Mouse (Mus musculus) gastrocnemius, postnatal 14 days (tissue): ENCODE results near the gene Notum. TPM values are rescaled to one million over a fixed set of nuclear protein-coding genes. Genes with fewer than 3 reads are reported as not detected.

Source experiments
- DNase-seq: peaks from one replicate; pipeline ENCODE4 v3.0.0; 2021; ENCODE audit warnings: mixed read lengths
- intact Hi-C: fragments of 180-260 bp; cut with DNase I; formaldehyde crosslinking; loops from one replicate; pipeline ENCODE4 v1.15.1; 2025; ENCODE audit warnings: low total_unique reads
- total RNA-seq, 2 experiments: library from RNA; stranded (reverse); gene quantifications; 2 replicates each; pipeline ENCODE4 v1.2.3; 2021

Gene Notum
- total RNA-seq, 2 experiments from 2014 or later: 0.39 TPM; not detected in 1

DNA sequence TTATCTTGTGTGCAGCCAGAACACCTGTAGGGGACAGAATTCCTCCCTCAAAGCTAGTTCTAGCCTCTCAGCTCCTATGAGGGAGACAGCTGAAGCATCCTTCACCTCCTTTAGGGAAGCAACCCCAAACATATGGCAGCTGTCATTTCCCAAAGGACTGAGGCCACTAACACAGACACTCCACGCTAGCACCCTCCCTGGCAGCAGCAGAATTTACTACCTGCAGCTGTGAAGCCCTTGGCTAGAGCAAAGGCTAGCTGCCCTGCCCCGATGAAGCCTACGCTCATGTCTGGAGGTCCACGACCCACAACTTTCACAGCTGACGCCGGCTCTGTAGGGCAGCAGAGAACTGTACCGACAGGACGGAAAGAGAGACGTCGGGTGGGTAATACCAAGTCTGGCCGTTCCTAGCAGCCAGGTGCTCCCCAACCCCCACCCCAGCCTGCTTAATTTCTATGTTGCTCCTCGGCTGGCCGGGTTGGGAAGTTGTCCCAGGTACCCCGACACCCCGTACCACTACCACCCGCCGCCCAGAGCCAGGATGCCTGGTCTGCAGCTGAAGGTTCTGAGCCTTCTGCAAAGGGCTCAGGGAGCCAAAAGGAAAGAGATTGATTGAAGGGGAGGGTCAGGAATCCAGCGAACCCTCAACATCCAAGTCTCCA, 17.9 kb downstream of the Notum start:
- intact Hi-C loops: no loop called here
- DNase-seq: no peak

DNA sequence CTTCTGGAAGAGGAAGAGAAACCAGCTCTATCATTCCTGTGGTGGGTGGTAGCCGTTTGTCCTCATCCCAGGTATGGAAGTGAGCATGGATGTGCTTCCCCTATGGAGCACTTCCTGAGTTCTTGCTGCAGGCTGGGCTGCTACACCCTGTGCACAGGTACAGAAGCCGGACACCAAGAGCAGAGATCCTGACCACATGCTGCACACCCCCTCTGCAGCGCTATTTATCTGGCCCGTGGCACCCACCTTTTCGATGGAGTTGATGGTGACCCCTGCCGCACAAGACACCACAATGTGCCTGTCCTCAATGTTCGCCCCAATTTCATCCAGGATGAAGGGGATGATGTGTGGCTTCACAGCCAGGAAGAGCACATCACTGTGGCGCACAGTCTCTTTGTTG, 19.1 kb downstream of the Notum start:
- intact Hi-C loops: no loop called here

DNA sequence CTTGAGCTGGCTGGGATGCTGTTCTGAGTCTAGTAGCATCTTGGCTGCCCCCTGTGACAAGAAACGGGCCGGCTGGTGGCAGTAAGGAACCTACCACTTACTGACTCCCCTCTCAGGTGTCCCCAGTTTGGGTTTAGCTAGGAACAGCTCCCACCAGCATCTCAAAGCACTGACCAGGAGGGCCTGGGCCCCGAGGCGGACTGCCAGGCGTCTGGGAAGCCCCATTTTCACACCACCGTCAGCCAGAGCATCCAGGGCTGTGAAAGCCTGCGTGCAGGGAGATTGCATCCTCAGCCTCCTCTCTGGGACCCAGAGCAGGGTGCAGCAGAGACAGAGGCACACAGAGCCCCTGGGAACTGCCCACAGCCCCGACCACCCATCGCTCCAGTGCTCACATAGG, 19.7 kb downstream of the Notum start:
- intact Hi-C loops: no loop called here
- no peak for DNase-seq

More for the DNA sequence above, 19.1 kb downstream of the Notum start:
- no peak for DNase-seq

DNA sequence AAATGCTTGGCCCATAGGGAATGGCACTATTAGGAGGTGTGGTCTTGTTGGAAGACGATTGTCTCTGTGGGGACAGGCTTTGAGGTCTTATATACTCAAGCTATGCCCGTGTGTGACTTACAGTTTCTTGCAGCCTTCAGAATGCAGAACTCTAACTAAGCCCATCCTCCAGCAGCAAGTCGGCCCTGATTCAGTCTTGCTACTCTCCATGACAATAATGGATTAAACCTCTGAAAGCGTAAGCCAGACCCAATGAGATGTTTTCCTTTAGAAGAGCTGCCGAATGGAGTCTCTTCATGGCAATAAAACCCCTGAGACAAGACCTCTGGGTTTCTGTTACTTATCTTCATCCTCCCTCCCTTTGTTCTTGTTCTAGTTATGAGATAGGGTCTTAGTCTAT, 26.2 kb downstream of the Notum start:
- intact Hi-C loops: no loop called here
- no peak for DNase-seq

DNA sequence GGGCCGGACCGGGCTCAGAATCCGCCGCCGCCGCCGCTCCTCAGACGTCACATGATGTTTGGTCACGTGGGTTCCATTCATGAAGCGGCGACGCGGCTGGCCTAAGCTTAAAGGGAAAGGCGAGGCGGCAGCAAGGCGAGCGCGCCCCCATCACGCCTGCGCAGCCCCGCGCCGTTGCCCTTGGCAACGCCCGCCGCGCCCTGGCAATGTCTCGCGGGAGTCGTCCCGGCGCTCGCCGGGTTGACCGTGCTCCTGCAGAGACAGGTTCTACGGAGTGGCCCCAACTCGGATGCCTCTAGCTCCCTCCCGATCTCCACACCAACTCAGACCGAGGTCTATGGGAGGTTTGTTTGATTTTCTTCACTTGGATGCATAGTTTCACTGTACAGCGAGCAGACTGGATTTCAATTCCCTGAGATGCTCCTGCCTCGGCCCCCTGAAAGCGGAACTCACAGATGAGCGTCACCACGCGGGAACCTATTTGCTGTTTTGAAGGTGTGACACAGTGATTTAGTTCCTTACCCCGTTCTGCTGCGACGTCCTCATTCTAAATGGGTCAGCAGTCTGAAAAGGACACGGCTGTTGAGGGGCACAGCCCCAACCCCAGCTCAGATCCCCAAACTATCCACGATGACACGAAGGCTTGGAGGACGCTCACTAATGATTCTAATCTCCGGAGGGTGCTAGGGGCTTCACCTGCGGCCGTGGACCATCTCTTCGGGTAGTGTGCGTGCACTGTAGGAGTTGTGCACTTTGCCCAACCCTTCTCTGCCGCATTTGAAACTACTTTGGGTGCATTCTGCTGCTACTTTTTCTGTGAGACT, 27.2 kb downstream of the Notum start, which contains the start of gene Mafg:
TSS of gene Mafg (minus strand) at position 81 of the 824 bp plus-strand sequence.
- DNase-seq: peak; percentile 93
- intact Hi-C loops: no loop called here

DNA sequence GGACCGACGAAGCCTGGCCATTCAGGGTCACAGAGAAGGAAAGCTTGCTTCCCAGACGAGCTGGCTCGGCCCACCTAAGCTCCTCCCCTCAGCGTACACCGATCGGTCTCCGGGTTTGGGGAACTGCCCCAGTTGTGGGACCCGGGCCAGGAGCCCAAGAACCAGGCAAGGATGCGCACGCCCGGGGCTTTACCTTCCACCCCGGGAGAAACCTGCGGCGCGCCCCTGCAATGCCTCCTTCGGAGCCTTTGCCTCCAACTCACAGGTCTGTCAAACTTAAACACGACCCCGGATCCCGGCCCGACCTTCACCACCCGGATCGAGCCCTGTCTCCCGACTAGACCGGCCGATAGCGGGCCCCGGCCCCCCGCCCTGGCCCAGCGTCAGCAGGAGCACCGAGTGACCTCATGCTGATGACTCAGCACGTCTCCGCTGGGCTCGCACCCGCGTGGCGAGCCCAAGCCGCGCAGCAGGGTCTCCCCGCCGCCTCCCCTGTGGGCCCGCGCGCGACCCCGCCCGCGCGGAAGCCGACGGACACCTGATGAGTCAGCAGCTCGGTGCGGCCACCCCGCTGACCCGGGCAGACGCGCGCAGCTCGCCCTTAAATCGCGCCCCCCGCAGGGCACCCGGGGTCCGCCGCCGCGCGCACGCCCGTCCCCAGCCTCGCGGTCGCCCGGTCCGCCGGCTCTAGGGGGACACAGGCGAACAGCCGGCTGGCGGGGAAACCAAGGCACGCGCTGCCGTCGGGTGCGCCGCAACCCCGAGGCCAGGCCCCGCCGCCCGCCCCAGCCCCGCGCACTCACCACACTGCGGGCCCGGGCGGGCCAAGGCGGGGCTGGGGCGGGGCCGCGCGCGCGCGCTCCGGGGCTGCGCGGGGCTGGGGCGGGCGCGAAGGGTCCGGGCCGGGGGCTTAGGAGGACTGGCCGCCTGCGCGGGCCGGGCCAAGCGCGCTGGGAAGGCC, 28.1 kb downstream of the Notum start:
- DNase-seq: peak; percentile 81
- intact Hi-C loops: no loop called here

DNA sequence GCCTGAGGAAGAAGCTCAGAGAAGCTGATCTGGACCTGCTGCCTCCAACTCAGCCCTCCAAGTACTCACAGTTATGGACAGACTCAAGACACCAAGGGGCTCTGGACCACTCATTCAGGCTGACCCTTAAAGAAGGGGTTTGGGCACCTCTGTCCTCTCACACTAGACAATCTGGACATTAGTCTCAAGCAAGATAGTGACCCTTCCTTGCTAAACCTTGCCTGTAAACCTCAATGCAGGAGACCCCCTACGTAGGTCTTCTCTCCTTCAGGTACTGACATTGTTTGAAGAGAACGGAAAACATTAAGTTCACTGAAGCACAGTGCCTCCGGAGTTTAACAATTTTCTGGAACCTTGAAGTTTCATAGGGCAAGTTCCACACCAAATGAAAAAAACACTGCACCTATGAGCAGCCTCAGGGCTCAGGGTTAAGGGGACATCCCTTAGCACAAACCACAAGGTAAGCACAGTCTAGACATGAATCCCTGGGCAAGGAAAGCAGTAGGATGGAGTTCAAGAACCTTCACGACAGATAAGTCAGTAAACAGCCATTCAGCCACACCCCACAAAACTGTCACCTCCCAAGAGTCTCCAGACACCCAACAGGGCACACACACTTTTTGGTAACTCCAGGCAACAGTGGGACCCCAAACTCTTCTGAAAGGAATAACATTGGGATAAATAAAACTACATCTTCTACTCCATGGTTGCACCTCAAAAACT, 29.1 kb downstream of the Notum start:
- intact Hi-C loops: no loop called here
- no peak for DNase-seq

DNA sequence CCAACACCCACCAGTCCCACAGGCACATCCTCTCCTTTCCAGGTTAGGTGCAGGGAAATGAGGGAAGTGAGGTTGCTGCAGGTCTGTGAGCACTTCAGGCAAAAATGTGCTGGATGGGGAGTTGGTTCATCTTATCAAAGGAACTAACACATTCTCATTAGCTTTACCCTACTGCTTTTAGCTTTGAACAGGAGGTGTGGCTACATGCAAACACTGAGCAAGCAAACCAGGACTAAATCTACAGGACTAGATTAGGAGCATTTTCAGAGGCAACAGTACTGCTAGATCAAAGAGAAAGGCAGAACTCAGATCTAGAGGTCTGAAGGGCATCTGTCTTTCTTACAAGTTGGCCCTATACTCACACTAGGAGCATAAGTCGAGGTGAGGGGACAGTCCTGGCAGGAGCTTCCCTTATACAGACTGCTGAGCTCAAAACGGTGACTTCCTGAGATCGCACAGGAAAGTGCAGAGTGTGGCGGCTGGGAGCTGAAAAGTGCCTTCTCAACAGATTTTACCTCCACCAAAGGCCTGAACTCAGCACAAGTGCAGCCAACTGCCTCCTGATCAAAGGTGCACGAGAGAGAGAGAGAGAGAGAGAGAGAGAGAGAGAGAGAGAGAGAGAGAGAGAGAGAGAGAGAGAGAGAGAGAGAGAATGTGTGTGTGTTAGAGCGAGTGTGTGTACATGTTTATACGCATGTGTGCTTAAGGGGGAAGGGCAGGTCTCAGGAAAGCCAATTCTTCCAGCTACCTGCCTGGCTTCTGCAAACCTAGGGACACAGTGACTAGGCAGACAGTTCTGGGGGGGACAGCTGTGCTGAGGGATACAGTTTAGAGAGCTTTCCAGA, 29.9 kb downstream of the Notum start:
- intact Hi-C loops: no loop called here
- no peak for DNase-seq

DNA sequence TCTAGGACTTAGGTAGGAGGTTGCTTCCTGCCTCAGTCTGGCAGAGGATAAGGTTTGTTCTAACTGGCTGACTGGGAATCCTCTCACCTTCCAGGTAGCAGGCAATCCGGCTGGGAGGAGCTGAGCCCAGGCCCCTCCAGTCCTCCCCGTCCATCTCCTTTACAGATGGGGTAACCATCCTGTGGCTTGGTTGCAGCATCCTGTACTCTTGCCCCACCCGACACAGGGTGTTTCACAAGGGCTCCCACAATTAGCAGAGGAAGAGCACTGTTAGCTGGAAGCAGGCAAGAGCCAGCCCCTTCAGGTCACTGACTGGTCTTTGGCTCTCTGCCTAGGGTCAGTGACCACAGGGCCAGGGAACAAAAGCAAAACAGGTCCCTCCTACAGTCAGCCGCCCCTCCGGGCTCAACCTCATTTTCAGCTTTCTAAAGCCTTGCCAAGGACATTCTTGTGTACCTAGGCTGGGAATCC, 30.5 kb downstream of the Notum start:
- intact Hi-C loops: no loop called here
- DNase-seq: no peak

DNA sequence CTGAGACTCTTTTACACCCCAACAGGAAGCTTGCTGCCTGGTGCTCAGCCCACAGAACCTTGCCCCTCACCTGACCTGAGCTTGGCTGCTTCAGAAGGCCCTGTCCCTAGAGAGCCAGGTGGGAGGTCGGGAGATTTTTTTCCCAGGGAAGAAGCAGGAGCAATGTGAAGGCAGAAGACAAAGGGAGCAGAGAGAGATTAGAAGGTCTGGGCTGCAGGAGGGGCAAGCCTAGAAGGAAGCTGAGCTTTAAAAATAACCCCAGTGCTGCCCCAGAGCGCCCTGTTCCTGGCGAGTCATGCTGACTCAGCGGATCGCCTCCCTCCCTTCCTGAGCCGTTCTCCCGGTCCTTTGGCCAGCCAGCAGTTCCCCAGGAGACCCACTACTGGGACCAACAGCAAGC, 31.1 kb downstream of the Notum start:
- peak; percentile 61 for DNase-seq
- intact Hi-C loops: no loop called here

DNA sequence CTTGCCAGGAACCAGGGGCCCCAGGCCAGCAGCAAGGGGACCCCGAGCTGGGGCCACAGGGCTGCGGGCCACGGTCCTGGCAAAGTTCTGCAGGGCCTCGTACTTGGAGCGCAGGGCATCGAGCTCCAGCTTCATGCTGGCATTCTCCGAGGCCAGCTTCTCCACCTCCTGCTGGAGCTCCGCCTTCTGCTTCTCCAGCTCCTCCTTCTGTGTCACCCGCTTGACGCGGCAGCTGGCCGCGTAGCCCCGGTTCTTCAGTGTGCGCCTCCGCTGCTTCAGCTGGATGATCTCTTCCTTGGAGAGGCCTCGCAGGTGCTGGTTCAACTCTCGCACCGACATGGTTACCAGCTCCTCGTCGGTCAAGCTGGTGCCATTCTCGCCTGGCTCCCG, 31.6 kb downstream of the Notum start:
- no peak for DNase-seq
- intact Hi-C loops: no loop called here

DNA sequence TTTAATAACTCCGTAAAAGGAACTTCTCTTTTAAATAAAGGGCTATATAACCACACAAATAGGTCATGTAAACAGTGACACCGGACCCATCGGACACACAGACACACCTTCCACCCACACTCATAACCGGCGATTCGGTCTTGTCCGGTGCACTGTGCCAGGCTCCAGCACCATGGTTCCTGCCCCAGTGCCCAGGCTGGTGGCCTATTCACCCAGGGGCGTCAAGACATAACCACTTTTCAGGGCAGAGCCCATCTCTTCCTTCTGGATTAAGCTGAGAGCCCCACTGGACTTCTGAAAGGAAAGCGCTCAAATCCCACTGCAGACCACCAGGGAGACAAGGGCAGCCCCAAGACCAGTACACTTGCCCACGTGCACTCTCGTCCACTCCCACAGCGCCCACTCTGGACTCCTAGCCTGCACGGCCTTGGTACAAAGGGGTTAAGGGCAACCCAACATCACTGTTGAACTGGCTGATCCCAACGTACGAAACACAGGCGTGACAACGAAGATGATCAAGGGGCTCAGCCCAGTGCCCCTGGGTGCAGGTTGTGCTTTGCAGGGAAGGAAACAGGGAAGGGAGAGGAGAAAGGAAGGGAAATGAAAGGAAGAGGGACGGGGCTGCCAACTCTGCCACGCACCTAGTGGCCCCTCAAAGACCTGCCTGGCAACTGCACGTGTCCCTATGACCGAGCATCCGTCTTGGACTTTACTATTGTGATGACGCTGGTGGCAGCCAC, 32.2 kb downstream of the Notum start:
- intact Hi-C loops: no loop called here

DNA sequence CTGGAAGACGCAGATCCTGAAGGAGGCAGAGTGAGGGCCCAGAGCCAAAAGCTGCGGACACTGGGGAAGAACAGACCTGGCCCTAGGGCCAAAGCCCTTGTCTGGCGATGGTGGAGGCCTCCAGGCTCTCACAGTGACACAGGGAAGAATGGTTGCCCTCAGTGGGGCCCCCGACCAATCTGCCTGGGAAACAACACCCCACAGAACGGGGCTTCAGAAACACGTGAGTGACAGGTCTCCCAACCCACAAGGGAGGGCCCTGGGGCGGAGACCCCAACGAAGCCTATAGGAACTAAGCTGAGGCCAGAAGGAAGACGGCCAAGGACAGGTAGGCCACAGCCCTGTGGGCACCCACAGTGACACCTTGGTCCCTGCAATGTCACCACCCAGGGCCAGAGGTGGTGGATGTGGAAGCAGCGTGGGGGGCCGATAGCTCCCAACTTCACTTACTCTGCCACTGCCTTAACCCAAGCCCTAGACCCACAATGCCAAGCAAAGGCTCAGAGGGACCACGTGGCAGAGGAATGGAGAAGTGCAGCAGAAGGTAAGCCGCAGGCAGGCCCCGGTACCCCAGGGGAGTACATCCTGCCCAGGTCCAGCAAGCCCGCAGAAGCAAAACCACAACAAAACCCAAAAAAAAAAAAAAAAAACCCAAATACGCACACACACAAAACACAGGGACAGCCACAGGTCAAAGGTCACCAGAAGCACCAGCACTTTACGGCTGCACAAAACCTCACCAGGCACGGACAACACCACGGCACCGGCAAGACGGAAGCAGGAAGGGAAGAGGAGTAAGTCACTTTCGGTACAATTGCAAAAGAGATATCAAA, 33.3 kb downstream of the Notum start:
- intact Hi-C loops: no loop called here
- DNase-seq: no peak

More for the DNA sequence above, 32.2 kb downstream of the Notum start:
- no peak for DNase-seq

DNA sequence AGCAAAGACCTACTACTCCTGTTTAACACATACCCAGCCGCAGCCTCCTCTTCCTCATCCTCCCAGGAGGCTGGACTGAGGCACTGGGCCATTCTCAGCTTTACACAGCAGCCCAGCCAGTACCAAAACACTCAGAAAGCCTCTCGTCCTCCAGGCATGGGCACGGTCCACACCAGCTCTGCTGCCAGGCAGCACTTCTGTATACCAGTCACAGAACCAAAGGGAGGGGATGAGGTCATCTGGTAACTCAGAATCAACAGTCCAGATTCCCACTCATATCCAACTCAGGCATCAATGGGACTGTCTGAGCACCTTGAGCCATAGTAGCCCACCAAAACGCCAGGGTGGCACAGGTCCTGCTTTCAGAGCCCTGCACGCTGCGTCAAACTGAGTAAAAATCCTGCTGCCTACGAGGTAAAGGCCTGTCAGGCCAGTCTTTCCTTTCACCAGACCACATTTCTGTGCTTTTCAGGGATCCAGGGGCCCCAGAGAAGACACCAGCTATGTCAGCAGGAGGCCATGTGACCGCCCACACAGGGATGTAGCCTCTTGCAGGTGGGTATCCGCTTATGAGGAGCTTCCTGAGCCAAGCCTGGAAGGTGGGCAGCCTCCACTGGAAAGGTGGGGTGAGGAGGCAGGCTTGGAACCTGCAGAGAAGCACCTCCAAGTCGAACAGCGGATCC, 34.0 kb downstream of the Notum start:
- no peak for DNase-seq
- intact Hi-C loops: no loop called here

DNA sequence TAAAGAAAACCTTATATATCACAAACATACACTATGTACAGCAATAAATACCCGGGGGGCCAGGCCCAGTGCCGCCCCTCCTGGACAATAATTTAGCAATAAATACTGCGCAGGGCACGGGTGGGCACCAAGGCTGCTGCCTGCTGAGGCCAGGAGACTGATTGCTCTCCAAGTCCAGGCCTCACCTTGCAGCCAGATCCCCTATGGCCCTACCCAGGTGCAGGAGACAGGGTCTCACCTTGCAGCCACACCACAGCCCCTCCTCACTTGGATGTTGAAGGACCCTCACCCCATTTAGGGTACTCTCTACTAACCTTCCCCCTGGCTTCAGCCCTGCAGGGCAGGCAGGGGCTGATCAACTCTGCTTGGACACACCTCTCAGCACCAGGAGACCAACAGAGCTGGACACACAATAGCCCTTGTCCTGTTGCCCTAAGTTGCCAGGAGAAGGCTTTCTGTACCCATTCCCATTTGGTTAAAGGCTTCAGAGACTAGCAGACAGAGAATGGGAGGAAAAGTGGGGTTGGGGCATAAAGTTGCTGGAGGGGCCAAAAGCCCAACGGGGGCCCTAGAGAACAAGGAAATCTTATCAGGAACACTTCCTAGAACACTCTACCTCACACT, 35.7 kb downstream of the Notum start, which contains the start of gene Sirt7:
TSS of gene Sirt7 (minus strand) at position 89 of the 624 bp plus-strand sequence.
- intact Hi-C loops: no loop called here
- no peak for DNase-seq

DNA sequence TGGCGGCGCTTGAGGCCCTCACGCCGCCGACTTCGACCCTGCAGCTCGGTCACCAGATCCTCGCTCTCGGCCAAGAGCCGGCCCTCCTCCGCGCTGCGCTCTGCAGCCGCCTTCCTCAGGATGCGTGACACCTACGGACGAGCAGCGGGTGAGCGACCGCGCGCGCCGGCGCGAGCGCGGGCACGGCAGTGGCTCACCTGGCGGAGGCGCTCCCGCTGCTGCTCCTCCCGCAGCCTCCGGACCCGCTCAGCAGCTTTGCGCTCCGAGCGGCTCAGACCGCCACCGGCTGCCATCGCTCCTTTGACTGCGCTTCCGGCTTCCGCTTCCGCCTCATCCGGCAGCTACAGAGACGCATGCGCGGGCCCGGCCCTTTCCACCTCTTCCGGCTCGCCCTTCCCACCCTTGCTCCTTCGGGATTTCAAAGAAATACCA, 36.3 kb downstream of the Notum start:
- DNase-seq: peak; percentile 89
- intact Hi-C loops: no loop called here
